Mouse (Mus musculus) stomach, postnatal 0 days (tissue): Measurements from ENCODE around the gene Colgalt1. TPM values are rescaled to one million over a fixed set of nuclear protein-coding genes. Genes with fewer than 3 reads are reported as not detected.

Source experiments
- ATAC-seq: fragments of 200-750 bp; cut with Nextera tagmentation; 2 replicates; pipeline ENCODE4 v1.8.0; 2017; ENCODE audit not compliant: low FRiP score, low TSS enrichment
- DNase-seq: peaks from one replicate; pipeline ENCODE4 v3.0.0-alpha.2; 2016; ENCODE audit warnings: low spot score
- H3K27ac ChIP-seq: fragments of 300-500 bp; sonication (generic); replicated peaks from 2 replicates; pipeline ENCODE4 v1.5.1; 2014; ENCODE audit warnings: mild to moderate bottlenecking, control low read depth
- H3K27me3 ChIP-seq: fragments of 300-500 bp; sonication (generic); 2 replicates; pipeline ENCODE4 v1.6.1; 2014; ENCODE audit warnings: low read length; ENCODE audit not compliant: control insufficient read depth, insufficient read depth
- H3K36me3 ChIP-seq: fragments of 300-500 bp; sonication (generic); 2 replicates; pipeline ENCODE4 v1.6.1; 2014; ENCODE audit warnings: low read length, mixed read lengths; ENCODE audit not compliant: control insufficient read depth, insufficient read depth
- H3K4me1 ChIP-seq: fragments of 300-500 bp; sonication (generic); replicated peaks from 2 replicates; pipeline ENCODE4 v1.6.1; 2014; ENCODE audit warnings: antibody characterized with exemption; ENCODE audit not compliant: control insufficient read depth, insufficient read depth
- H3K4me2 ChIP-seq: fragments of 300-500 bp; sonication (generic); replicated peaks from 2 replicates; pipeline ENCODE4 v1.6.1; 2014; ENCODE audit warnings: low read depth, mild to moderate bottlenecking, control low read depth, moderate library complexity
- H3K4me3 ChIP-seq: fragments of 300-500 bp; sonication (generic); 2 replicates; pipeline ENCODE4 v1.5.1; 2014; ENCODE audit warnings: low read depth, low read length, control low read depth
- H3K9ac ChIP-seq: fragments of 300-500 bp; sonication (generic); 2 replicates; pipeline ENCODE4 v1.6.1; 2014; ENCODE audit warnings: mild to moderate bottlenecking, low read length, control low read depth, mixed read lengths
- H3K9me3 ChIP-seq: fragments of 300-500 bp; sonication (generic); 2 replicates; pipeline ENCODE4 v1.6.1; 2016; ENCODE audit warnings: low read length; ENCODE audit not compliant: control insufficient read depth
- CTCF ChIP-seq: IDR thresholded peaks from 2 replicates; pipeline ENCODE4 v1.5.1; 2016; ENCODE audit warnings: antibody characterized with exemption, low read depth, mild to moderate bottlenecking, moderate library complexity
- EP300 ChIP-seq: optimal IDR thresholded peaks from 2 replicates; pipeline ENCODE3; 2016; ENCODE audit warnings: antibody characterized with exemption
- WGBS: fragments of 180-500 bp; shearing (Covaris S2); extraction: QIAGEN DNeasy Blood & Tissue Kit; methylation state at CpG from one replicate; pipeline ENCODE4 v1.1.7; 2014; 5-methylcytosine and 5-hydroxymethylcytosine counted together
- polyA plus RNA-seq: library from polyadenylated mRNA; unstranded; fragments of >200 nt; fragmentation: Nextera tagmentation; extraction: Ambion mirVana; gene quantifications from 2 replicates; pipeline ENCODE4 v1.2.1, GENCODE M21; 2015

The Colgalt1 gene
- polyA plus RNA-seq, 1 experiment from 2014 or later: 41.1 TPM

GRCm38 (mm10) chr8:71602666-71603334, 8.0 kb upstream of the Colgalt1 start:
- Histone ChIP-seq H3K4me3 (peak overlapping the region; percentile 30), H3K27ac (no peak overlapping the region), H3K36me3 (no peaks in the 10 kb centered on the region), H3K4me2 (peak overlapping the region; percentile 54), H3K9ac (peak overlapping the region; percentile 18; the same call in 1 of the 2 replicates), H3K27me3 (peaks cover 3% of the 10 kb centered on the region; the same call in 1 of the 2 replicates), H3K9me3 (no peaks in the 10 kb centered on the region), H3K4me1 (peaks cover 3% of the 10 kb centered on the region; the same call in 1 of the 2 replicates)
- TF ChIP-seq EP300 (no peak), CTCF (no peak)
- ATAC-seq (peak; percentile 93), DNase-seq (peak; percentile 95)
- 2% methylated on average over 31 of the region's 32 CpGs for WGBS

- no peak for TF ChIP-seq CTCF
- no peak for TF ChIP-seq EP300
- no peaks in the 10 kb centered on the region for H3K36me3 ChIP-seq
- no peaks in the 10 kb centered on the region for H3K9me3 ChIP-seq
- H3K27me3 ChIP-seq: peaks cover 3% of the 10 kb centered on the region; the same call in 1 of the 2 replicates
- 52% methylated on average over 7 of the region's 7 CpGs for WGBS
- peaks cover 3% of the 10 kb centered on the region; the same call in 1 of the 2 replicates for H3K4me1 ChIP-seq
- ATAC-seq: no peak
- no peak overlapping the region for H3K4me2 ChIP-seq
- no peak overlapping the region for H3K27ac ChIP-seq
- H3K9ac ChIP-seq: no peak overlapping the region
- no peak overlapping the region for H3K4me3 ChIP-seq
- DNase-seq: no peak
Observed at GRCm38 (mm10) chr8:71604021-71604420, 6.8 kb upstream of the Colgalt1 start.

GRCm38 (mm10) chr8:71612141-71612540, 1.3 kb downstream of the Colgalt1 start:
- 38% methylated on average over 5 of the region's 5 CpGs for WGBS
- Histone ChIP-seq H3K27me3 (no peaks in the 10 kb centered on the region), H3K9ac (peak overlapping the region; percentile 82; the same call in 1 of the 2 replicates), H3K36me3 (peaks cover 12% of the 10 kb centered on the region; the same call in 1 of the 2 replicates), H3K9me3 (no peaks in the 10 kb centered on the region), H3K4me3 (peak overlapping the region; percentile 89), H3K4me1 (peaks cover 4% of the 10 kb centered on the region), H3K4me2 (peak overlapping the region; percentile 92), H3K27ac (no peak overlapping the region)
- DNase-seq: no peak
- TF ChIP-seq EP300: no peak
- TF ChIP-seq CTCF: no peak
- ATAC-seq: no peak

GRCm38 (mm10) chr8:71613418-71613817, 2.6 kb downstream of the Colgalt1 start:
- DNase-seq: no peak
- H3K36me3 ChIP-seq: peaks cover 19% of the 10 kb centered on the region
- no peak for ATAC-seq
- H3K9ac ChIP-seq: 0 out of 2 replicates have a peak overlapping the region, but pooled peaks have one; percentile 1
- 56% methylated on average over 4 of the region's 4 CpGs for WGBS
- no peak overlapping the region for H3K4me3 ChIP-seq
- no peaks in the 10 kb centered on the region for H3K27me3 ChIP-seq
- H3K4me1 ChIP-seq: peaks cover 4% of the 10 kb centered on the region
- no peak overlapping the region for H3K4me2 ChIP-seq
- H3K9me3 ChIP-seq: no peaks in the 10 kb centered on the region
- TF ChIP-seq EP300 (no peak), CTCF (no peak)
- H3K27ac ChIP-seq: no peak overlapping the region

- no peak overlapping the region for H3K4me2 ChIP-seq
- no peak for TF ChIP-seq CTCF
- no peak for TF ChIP-seq EP300
Observed at GRCm38 (mm10) chr8:71619786-71620185, 9.0 kb downstream of the Colgalt1 start.

GRCm38 (mm10) chr8:71625088-71625487, 14.3 kb downstream of the Colgalt1 start:
- 78% methylated on average over 1 of the region's 1 CpGs for WGBS
- DNase-seq (no peak), ATAC-seq (no peak)
- H3K4me2 ChIP-seq: no peak overlapping the region
- no peaks in the 10 kb centered on the region for H3K27me3 ChIP-seq
- H3K9ac ChIP-seq: no peak overlapping the region
- H3K27ac ChIP-seq: no peak overlapping the region
- TF ChIP-seq EP300: no peak
- TF ChIP-seq CTCF: no peak
- H3K4me3 ChIP-seq: no peak overlapping the region
- peaks cover 8% of the 10 kb centered on the region; the same call in 1 of the 2 replicates for H3K4me1 ChIP-seq
- H3K9me3 ChIP-seq: peaks cover 7% of the 10 kb centered on the region; the same call in 1 of the 2 replicates
- H3K36me3 ChIP-seq: peaks cover 30% of the 10 kb centered on the region

More at GRCm38 (mm10) chr8:71619786-71620185, 9.0 kb downstream of the Colgalt1 start:
- WGBS: 94% methylated on average over 2 of the region's 2 CpGs
- ATAC-seq: no peak
- no peak for DNase-seq
- no peak overlapping the region for H3K9ac ChIP-seq
- H3K27me3 ChIP-seq: no peaks in the 10 kb centered on the region
- no peak overlapping the region for H3K4me3 ChIP-seq
- peaks cover 7% of the 10 kb centered on the region; the same call in 1 of the 2 replicates for H3K9me3 ChIP-seq
- no peak overlapping the region for H3K27ac ChIP-seq
- H3K4me1 ChIP-seq: no peaks in the 10 kb centered on the region
- peaks cover 55% of the 10 kb centered on the region for H3K36me3 ChIP-seq
